Mouse (Mus musculus): ENCODE results near the gene Foxc1. TPM values are rescaled to one million over a fixed set of nuclear protein-coding genes. Genes with fewer than 3 reads are reported as not detected.
A peak's percentile ranks its signal among the peaks of the same experiment; 100 is the strongest.

Foxc1 gene
- polyA plus RNA-seq, 1 experiment from 2014 or later, result 1.9 TPM

DNA sequence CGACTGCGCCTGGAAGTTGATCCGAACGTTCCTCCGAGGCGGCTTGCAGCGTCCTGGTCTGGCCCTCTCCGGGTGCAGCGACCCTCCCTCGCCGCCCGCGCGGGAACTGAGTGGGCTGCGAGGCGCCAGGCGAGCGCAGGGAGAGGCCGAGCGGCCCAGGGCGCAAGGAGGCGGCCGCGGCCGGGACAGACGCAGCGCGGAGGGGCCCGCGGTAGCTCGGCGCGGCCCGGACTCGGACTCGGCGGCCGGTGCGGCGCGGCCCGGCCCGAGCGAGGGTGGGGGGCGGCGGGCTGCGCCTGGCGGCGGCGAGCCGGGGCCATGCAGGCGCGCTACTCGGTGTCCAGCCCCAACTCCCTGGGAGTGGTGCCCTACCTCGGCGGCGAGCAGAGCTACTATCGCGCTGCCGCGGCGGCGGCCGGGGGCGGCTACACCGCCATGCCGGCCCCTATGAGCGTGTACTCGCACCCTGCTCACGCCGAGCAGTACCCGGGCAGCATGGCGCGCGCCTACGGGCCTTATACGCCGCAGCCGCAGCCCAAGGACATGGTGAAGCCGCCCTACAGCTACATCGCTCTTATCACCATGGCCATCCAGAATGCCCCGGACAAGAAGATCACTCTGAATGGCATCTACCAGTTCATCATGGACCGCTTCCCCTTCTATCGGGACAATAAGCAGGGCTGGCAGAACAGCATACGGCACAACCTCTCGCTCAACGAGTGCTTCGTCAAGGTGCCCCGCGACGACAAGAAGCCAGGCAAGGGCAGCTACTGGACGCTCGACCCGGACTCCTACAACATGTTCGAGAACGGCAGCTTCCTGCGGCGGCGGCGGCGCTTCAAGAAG is 680 bp downstream of the Foxc1 start:
- under 1% methylated on average over 78 of the region's 101 CpGs for WGBS
- Histone ChIP-seq H3K27ac (peak overlapping the region; percentile 91), H3K9ac (peak overlapping the region; percentile 76), H3K4me2 (peak overlapping the region; percentile 96), H3K4me1 (replicated peaks) (peaks cover 41% of the 10 kb centered on the region), H3K4me3 (peak overlapping the region; percentile 65), H3K9me3 (replicated peaks) (no peaks in the 10 kb centered on the region), H3K27me3 (peaks cover 66% of the 10 kb centered on the region), H3K36me3 (no peaks in the 10 kb centered on the region)
- no peak; the same call in 1 of the 2 replicates for ATAC-seq (replicated peaks; ENCODE audit: insufficient number of reproducible peaks, insufficient read depth, low FRiP score, low read depth)

DNA sequence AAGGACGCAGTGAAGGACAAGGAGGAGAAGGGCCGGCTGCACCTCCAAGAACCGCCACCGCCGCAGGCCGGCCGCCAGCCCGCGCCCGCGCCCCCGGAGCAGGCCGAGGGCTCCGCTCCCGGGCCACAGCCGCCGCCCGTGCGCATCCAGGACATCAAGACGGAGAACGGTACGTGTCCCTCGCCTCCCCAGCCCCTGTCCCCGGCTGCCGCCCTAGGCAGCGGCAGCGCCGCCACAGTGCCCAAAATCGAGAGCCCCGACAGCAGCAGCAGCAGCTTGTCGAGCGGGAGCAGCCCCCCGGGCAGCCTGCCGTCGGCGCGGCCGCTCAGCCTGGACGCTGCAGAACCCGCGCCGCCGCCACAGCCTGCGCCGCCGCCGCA is 1.3 kb downstream of the Foxc1 start:
- Histone ChIP-seq H3K36me3 (no peaks in the 10 kb centered on the region), H3K27ac (peak overlapping the region; percentile 91), H3K9me3 (replicated peaks) (no peaks in the 10 kb centered on the region), H3K4me2 (peak overlapping the region; percentile 96), H3K4me1 (replicated peaks) (peaks cover 41% of the 10 kb centered on the region), H3K27me3 (peaks cover 66% of the 10 kb centered on the region), H3K9ac (peak overlapping the region; percentile 76), H3K4me3 (peak overlapping the region; percentile 65)
- 0% methylated on average over 37 of the region's 47 CpGs for WGBS
- no peak for ATAC-seq (replicated peaks; ENCODE audit: insufficient number of reproducible peaks, insufficient read depth, low FRiP score, low read depth)

DNA sequence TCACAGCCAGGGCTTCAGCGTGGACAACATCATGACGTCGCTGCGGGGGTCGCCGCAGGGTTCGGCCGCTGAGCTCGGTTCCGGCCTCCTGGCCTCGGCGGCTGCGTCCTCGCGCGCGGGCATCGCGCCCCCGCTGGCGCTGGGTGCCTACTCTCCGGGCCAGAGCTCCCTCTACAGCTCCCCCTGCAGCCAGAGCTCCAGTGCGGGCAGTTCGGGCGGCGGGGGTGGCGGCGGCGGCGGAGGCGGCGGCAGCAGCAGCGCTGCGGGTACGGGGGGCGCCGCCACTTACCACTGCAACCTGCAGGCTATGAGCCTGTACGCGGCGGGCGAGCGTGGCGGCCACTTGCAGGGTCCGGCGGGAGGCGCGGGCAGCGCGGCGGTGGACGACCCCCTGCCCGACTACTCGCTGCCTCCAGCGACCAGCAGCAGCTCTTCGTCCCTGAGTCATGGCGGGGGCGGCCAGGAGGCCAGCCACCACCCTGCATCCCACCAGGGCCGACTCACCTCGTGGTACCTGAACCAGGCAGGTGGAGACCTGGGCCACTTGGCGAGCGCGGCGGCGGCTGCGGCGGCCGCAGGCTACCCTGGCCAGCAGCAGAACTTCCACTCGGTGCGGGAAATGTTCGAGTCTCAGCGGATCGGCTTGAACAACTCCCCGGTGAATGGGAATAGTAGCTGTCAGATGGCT is 1.8 kb downstream of the Foxc1 start:
- WGBS, result under 1% methylated on average over 64 of the region's 73 CpGs
- H3K4me1 ChIP-seq (replicated peaks), result peaks cover 39% of the 10 kb centered on the region
- H3K4me3 ChIP-seq, result peak overlapping the region; percentile 65
- peak overlapping the region; percentile 96 for H3K4me2 ChIP-seq
- peaks cover 69% of the 10 kb centered on the region for H3K27me3 ChIP-seq
- no peaks in the 10 kb centered on the region for H3K36me3 ChIP-seq
- H3K27ac ChIP-seq, result peak overlapping the region; percentile 91
- H3K9me3 ChIP-seq (replicated peaks), result no peaks in the 10 kb centered on the region
- no peak for ATAC-seq (replicated peaks; ENCODE audit: insufficient number of reproducible peaks, insufficient read depth, low FRiP score, low read depth)
- H3K9ac ChIP-seq, result peak overlapping the region; percentile 76

- peak overlapping the region; percentile 91 for H3K27ac ChIP-seq
- H3K4me3 ChIP-seq, result peak overlapping the region; percentile 65
- 10% methylated on average over 16 of the region's 16 CpGs for WGBS
- H3K36me3 ChIP-seq, result no peaks in the 10 kb centered on the region
- H3K9ac ChIP-seq, result peak overlapping the region; percentile 76
- H3K9me3 ChIP-seq (replicated peaks), result no peaks in the 10 kb centered on the region
- H3K4me2 ChIP-seq, result peak overlapping the region; percentile 96
- ATAC-seq (replicated peaks; ENCODE audit: insufficient number of reproducible peaks, insufficient read depth, low FRiP score, low read depth), result no peak
- peaks cover 32% of the 10 kb centered on the region for H3K4me1 ChIP-seq (replicated peaks)
- peaks cover 69% of the 10 kb centered on the region for H3K27me3 ChIP-seq
Measured at GRCm38 (mm10) chr13:31808804-31809420, 2.5 kb downstream of the Foxc1 start.

DNA sequence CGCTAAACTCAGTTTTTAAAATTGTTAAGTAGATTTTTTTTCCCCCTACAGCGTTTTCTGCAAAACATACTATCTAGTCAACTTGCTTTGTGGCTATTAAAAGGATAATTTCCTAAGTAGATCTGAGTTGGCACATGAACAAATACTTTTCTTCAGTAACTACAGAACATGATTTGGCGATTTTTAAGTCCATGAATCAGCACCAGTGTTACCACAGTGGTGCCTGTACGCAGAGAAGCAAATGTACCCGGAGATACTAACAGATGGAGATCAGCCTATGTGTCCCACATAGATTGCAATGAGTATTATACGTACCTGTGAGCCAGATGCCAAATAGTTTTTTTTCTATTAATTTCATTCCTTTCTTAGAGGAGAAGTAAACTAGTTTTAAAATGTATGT is 3.3 kb downstream of the Foxc1 start:
- WGBS, result 16% methylated on average over 6 of the region's 6 CpGs
- no peak overlapping the region for H3K27ac ChIP-seq
- ATAC-seq (replicated peaks; ENCODE audit: insufficient number of reproducible peaks, insufficient read depth, low FRiP score, low read depth), result no peak
- H3K9me3 ChIP-seq (replicated peaks), result no peaks in the 10 kb centered on the region
- H3K4me2 ChIP-seq, result peak overlapping the region; percentile 24; the same call in 1 of the 2 replicates
- H3K27me3 ChIP-seq, result peaks cover 69% of the 10 kb centered on the region
- H3K4me1 ChIP-seq (replicated peaks), result peaks cover 31% of the 10 kb centered on the region
- H3K9ac ChIP-seq, result no peak overlapping the region
- H3K36me3 ChIP-seq, result no peaks in the 10 kb centered on the region
- peak overlapping the region; percentile 36 for H3K4me3 ChIP-seq

- Histone ChIP-seq H3K4me2 (peak overlapping the region; percentile 60), H3K9ac (peak overlapping the region; percentile 56), H3K27ac (peak overlapping the region; percentile 47), H3K4me3 (peak overlapping the region; percentile 52), H3K4me1 (replicated peaks) (peaks cover 31% of the 10 kb centered on the region), H3K9me3 (replicated peaks) (no peaks in the 10 kb centered on the region), H3K27me3 (peaks cover 63% of the 10 kb centered on the region), H3K36me3 (no peaks in the 10 kb centered on the region)
- no peak for ATAC-seq (replicated peaks; ENCODE audit: insufficient number of reproducible peaks, insufficient read depth, low FRiP score, low read depth)
- 5% methylated on average over 9 of the region's 9 CpGs for WGBS
Measured at GRCm38 (mm10) chr13:31810375-31810692, 3.9 kb downstream of the Foxc1 start.

GRCm38 (mm10) chr13:31810693-31811541 is 4.5 kb downstream of the Foxc1 start:
- peak overlapping the region; percentile 60 for H3K4me2 ChIP-seq
- H3K27ac ChIP-seq, result peak overlapping the region; percentile 47
- WGBS, result 2% methylated on average over 55 of the region's 65 CpGs

DNA sequence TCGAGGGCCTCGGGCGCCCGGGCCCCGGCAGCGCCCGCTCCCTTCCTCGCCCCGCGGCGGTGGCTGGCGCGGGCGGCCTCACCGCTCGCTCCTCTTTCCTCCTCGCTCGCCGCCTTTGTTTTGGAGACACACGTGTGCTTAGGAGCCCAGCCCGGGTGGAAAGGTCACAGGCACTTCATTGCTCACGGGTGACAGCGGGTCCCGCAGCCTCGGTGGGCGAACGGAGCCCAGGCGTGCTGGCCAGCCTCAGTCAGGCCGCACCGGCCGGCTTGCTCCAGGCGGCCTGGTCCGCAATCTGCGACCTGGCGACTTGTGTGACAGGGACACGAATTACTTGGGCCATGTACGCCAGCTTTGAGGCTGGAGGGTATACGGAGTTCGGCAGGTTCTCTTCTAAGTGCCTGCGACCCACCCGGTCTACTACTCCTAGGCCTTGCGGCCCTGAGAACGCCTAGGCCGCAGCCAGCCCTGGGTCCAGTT is 5.1 kb downstream of the Foxc1 start:
- ATAC-seq (replicated peaks; ENCODE audit: insufficient number of reproducible peaks, insufficient read depth, low FRiP score, low read depth), result no peak
- peak overlapping the region; percentile 60 for H3K4me2 ChIP-seq
- no peaks in the 10 kb centered on the region for H3K9me3 ChIP-seq (replicated peaks)
- peaks cover 64% of the 10 kb centered on the region for H3K27me3 ChIP-seq
- H3K4me3 ChIP-seq, result peak overlapping the region; percentile 52
- H3K36me3 ChIP-seq, result no peaks in the 10 kb centered on the region
- H3K9ac ChIP-seq, result peak overlapping the region; percentile 56
- peak overlapping the region; percentile 47 for H3K27ac ChIP-seq
- peaks cover 27% of the 10 kb centered on the region for H3K4me1 ChIP-seq (replicated peaks)
- 21% methylated on average over 44 of the region's 44 CpGs for WGBS

More at GRCm38 (mm10) chr13:31810693-31811541, 4.5 kb downstream of the Foxc1 start:
- Histone ChIP-seq H3K27me3 (peaks cover 62% of the 10 kb centered on the region), H3K9ac (peak overlapping the region; percentile 56), H3K4me1 (replicated peaks) (peaks cover 30% of the 10 kb centered on the region), H3K9me3 (replicated peaks) (no peaks in the 10 kb centered on the region), H3K4me3 (peak overlapping the region; percentile 52), H3K36me3 (no peaks in the 10 kb centered on the region)
- ATAC-seq (replicated peaks; ENCODE audit: insufficient number of reproducible peaks, insufficient read depth, low FRiP score, low read depth), result no peak

- no peaks in the 10 kb centered on the region for H3K36me3 ChIP-seq
- 0 out of 2 replicates have a peak overlapping the region, but pooled peaks have one; percentile 4 for H3K4me3 ChIP-seq
- no peaks in the 10 kb centered on the region for H3K9me3 ChIP-seq (replicated peaks)
- H3K4me2 ChIP-seq, result peak overlapping the region; percentile 40
- 68% methylated on average over 2 of the region's 2 CpGs for WGBS
- H3K9ac ChIP-seq, result no peak overlapping the region
- H3K27me3 ChIP-seq, result peaks cover 67% of the 10 kb centered on the region
- peaks cover 19% of the 10 kb centered on the region for H3K4me1 ChIP-seq (replicated peaks)
- peak overlapping the region; percentile 20; the same call in 1 of the 2 replicates for H3K27ac ChIP-seq
- no peak for ATAC-seq (replicated peaks; ENCODE audit: insufficient number of reproducible peaks, insufficient read depth, low FRiP score, low read depth)
Measured at GRCm38 (mm10) chr13:31812701-31813100, 6.3 kb downstream of the Foxc1 start.

GRCm38 (mm10) chr13:31815383-31816003 is 9.1 kb downstream of the Foxc1 start:
- Histone ChIP-seq H3K9ac (no peak overlapping the region), H3K36me3 (no peaks in the 10 kb centered on the region), H3K27me3 (peaks cover 70% of the 10 kb centered on the region), H3K27ac (peak overlapping the region; percentile 17; the same call in 1 of the 2 replicates), H3K4me2 (0 out of 2 replicates have a peak overlapping the region, but pooled peaks have one; percentile 26), H3K9me3 (replicated peaks) (no peaks in the 10 kb centered on the region), H3K4me1 (replicated peaks) (peaks cover 13% of the 10 kb centered on the region), H3K4me3 (no peak overlapping the region)
- WGBS, result 34% methylated on average over 15 of the region's 15 CpGs
- no peak; the same call in 1 of the 2 replicates for ATAC-seq (replicated peaks; ENCODE audit: insufficient number of reproducible peaks, insufficient read depth, low FRiP score, low read depth)

Data from heart, embryonic 15.5 days (tissue).